Mouse (Mus musculus): Measurements from ENCODE around the gene Skap2. TPM values are rescaled to one million over a fixed set of nuclear protein-coding genes. Genes with fewer than 3 reads are reported as not detected.

The Skap2 gene
- 22.4 TPM in 2 replicates for polyA plus RNA-seq (2015; fragmentation: Nextera tagmentation; extraction: Ambion mirVana)

DNA sequence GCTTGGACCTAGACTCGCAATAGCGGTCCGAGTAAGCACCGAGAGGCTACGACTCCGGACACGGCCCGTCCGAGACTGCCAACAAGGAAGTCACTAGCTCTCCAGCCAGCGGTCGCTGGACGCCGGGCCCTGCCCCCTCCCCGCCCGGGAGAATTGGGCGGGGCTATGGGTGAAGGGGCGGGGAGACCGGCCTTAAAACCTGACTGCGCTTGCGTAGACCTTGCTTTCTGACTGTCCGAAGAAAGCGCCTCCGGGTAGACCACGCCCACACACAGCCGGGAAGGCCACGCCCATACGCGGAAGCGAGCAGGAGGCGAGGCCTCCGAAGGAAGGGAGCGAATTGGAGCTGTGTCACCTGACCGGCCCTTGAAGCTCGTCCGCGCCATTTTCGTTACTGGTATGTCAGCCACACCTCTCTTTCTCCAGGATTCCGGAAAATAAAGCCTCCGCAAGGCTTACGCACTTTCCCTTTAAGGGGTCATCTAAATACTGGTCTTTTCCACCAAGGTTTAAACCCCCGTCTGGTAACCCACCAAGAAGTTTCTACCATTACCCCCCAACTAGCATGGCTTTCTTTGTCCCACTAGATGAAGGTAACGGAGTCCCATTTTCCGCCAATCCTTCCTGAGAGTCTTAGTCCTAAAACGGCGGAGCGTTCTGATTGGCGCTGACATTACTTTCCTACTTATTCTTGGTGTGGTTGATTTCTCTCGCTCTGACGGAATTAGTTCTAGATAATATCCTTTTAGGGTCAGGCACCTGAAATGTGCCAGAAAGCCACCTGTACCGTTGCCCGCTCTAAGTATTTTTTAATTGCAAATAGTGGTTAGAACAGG lies at the start of gene Skap2:
Skap2 (minus strand) TSS at position 141 of the 836 bp plus-strand sequence.
- DNase-seq, result peak; percentile 99
- peak within 1 kb of the TSS; percentile 71 for H3K9ac ChIP-seq
- H3K27me3 ChIP-seq, result peaks cover 14% of the 10 kb centered on the region
- H3K4me3 ChIP-seq (replicated peaks), result peak within 1 kb of the TSS; percentile 73
- H3K36me3 ChIP-seq, result no peaks in the 10 kb centered on the region
- peak within 1 kb of the TSS; percentile 87 for H3K4me2 ChIP-seq
- 1% methylated on average over 51 of the region's 51 CpGs for WGBS (ENCODE audit: insufficient replicate concordance)
- ATAC-seq (ENCODE audit: low read depth), result peak; percentile 96
- H3K4me1 ChIP-seq (replicated peaks), result peaks cover 12% of the 10 kb centered on the region
- peak within 1 kb of the TSS; percentile 47 for H3K27ac ChIP-seq
- H3K9me3 ChIP-seq (replicated peaks), result no peaks in the 10 kb centered on the region

DNA sequence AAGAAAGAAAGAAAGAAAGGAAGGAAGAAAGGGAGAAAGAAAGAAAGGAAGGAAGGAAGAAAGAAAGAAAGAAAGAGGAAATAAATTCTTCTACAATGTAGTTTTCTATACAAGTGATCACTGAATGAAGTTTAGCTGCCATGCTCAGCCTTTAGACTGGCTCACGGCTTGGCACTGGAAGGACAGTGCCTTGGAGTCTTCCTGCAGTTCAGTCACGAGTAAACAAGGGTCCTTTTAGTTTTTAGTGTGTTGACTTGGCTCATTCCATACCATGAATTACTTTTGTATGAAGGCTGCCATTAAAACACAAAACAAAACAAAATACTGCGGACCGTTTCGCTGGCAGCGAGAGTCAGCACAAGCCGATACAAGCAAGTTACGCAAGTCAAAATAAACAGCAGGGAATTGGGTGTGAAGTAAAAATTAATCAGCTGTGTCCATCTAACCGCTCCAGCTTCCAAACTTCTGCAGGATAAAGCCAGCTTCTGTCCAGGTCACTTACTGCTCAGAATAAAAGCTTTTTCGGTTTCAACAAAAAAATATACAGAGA lies 46.6 kb upstream of the Skap2 start:
- Histone ChIP-seq H3K4me1 (replicated peaks) (no peaks in the 10 kb centered on the region), H3K36me3 (no peaks in the 10 kb centered on the region), H3K27me3 (peaks cover 6% of the 10 kb centered on the region; the same call in 1 of the 2 replicates), H3K9me3 (replicated peaks) (no peaks in the 10 kb centered on the region), H3K4me2 (no peak overlapping the region), H3K9ac (no peak overlapping the region), H3K27ac (no peak overlapping the region), H3K4me3 (replicated peaks) (no peak overlapping the region)
- DNase-seq (no peak), ATAC-seq (ENCODE audit: low read depth) (no peak)
- 71% methylated on average over 10 of the region's 10 CpGs for WGBS (ENCODE audit: insufficient replicate concordance)

DNA sequence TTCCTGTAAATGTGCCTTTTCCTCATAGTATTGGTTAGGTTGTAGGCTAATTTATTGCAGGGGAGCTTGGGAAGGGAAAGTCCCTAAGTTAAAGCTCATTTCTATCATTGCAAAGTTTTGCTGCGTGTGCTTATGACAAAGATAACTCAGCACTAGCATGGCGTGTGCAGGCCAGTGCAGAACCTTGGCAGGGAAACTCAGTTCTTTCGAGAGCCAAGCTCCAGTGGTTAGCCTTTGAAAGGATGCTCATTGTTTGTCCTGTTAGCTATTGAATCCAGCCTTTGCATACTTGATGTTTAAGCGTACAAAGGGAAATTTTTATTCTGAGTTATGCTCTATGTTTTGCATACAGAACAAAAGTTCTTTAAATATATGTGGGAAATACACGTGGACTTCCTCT lies 45.8 kb upstream of the Skap2 start:
- Histone ChIP-seq H3K36me3 (no peaks in the 10 kb centered on the region), H3K4me3 (replicated peaks) (no peak overlapping the region), H3K27ac (no peak overlapping the region), H3K27me3 (peaks cover 6% of the 10 kb centered on the region; the same call in 1 of the 2 replicates), H3K9ac (no peak overlapping the region), H3K9me3 (replicated peaks) (no peaks in the 10 kb centered on the region), H3K4me1 (replicated peaks) (no peaks in the 10 kb centered on the region), H3K4me2 (no peak overlapping the region)
- 52% methylated on average over 5 of the region's 5 CpGs for WGBS (ENCODE audit: insufficient replicate concordance)
- ATAC-seq (ENCODE audit: low read depth), result no peak
- no peak for DNase-seq

GRCm38 (mm10) chr6:52053567-52054561 lies 41.5 kb upstream of the Skap2 start:
- Histone ChIP-seq H3K9me3 (replicated peaks) (no peaks in the 10 kb centered on the region), H3K4me2 (no peak overlapping the region), H3K36me3 (no peaks in the 10 kb centered on the region), H3K4me1 (replicated peaks) (no peaks in the 10 kb centered on the region), H3K27me3 (peaks cover 6% of the 10 kb centered on the region; the same call in 1 of the 2 replicates), H3K4me3 (replicated peaks) (no peak overlapping the region), H3K9ac (no peak overlapping the region), H3K27ac (no peak overlapping the region)
- 70% methylated on average over 15 of the region's 15 CpGs for WGBS (ENCODE audit: insufficient replicate concordance)
- no peak for DNase-seq
- no peak for ATAC-seq (ENCODE audit: low read depth)

DNA sequence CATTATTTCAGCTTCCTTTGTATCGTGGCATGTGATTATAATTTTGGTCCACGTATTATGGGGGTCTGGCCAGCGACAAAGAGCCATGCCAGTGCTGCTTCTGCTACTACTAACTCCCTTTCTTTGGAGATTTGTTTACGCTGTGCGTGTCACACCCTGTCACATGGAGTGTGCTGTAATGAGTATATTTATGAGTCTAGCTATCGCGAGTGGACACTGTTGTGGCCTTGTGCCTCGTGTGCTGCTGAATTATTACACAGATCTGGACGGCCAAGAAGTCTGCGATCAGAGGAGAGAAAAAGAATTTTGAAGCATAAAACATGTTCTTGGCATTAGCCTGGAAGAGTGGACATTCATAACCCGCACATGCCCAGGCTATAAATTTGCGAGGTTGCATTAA lies 37.7 kb upstream of the Skap2 start:
- H3K4me2 ChIP-seq, result no peak overlapping the region
- no peaks in the 10 kb centered on the region for H3K9me3 ChIP-seq (replicated peaks)
- no peaks in the 10 kb centered on the region for H3K4me1 ChIP-seq (replicated peaks)
- no peak for ATAC-seq (ENCODE audit: low read depth)
- H3K4me3 ChIP-seq (replicated peaks), result no peak overlapping the region
- no peak for DNase-seq
- no peak overlapping the region for H3K9ac ChIP-seq
- no peak overlapping the region for H3K27ac ChIP-seq
- 70% methylated on average over 12 of the region's 12 CpGs for WGBS (ENCODE audit: insufficient replicate concordance)
- no peaks in the 10 kb centered on the region for H3K27me3 ChIP-seq
- no peaks in the 10 kb centered on the region for H3K36me3 ChIP-seq

DNA sequence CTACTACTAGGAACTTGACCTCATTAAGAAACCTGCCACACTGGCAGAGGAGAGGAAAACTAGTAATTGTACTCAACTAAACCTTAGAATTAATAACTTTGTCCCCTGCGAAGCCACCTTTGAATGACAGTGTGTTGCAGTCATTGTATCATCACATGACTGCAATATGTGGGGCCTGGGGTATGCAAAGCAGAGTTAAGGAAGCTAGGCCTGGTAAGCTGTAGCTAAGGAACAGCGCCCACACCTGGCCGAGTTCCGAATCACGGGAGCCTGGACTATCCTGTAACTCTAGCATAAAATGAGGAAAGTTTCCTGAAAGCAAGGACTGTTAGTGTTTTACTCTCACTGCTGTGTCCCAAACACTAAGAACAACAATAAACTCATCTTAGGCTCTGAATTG lies 33.2 kb upstream of the Skap2 start:
- H3K9ac ChIP-seq, result no peak overlapping the region
- no peaks in the 10 kb centered on the region for H3K4me1 ChIP-seq (replicated peaks)
- DNase-seq (no peak), ATAC-seq (ENCODE audit: low read depth) (no peak)
- no peaks in the 10 kb centered on the region for H3K9me3 ChIP-seq (replicated peaks)
- H3K27me3 ChIP-seq, result no peaks in the 10 kb centered on the region
- H3K27ac ChIP-seq, result no peak overlapping the region
- no peak overlapping the region for H3K4me3 ChIP-seq (replicated peaks)
- no peaks in the 10 kb centered on the region for H3K36me3 ChIP-seq
- 45% methylated on average over 5 of the region's 5 CpGs for WGBS (ENCODE audit: insufficient replicate concordance)
- H3K4me2 ChIP-seq, result no peak overlapping the region

DNA sequence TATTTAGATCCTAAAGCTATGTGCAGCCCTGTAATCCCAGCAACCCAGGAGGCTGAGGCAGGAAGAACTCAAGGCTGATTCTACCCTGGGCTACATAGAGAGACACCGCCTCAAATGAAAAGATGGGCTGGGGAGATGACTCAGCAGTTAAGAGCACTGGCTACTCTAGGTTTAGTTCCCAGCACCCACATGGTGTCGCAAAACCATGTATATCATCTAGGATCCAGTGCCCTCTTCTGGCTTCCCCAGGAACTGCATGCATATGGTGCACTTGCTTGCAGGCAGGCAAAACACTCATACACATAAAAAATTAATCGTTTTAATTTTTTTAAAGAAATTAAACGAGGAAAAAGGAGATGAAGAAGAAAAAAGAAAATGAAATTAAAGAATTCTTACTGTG lies 23.7 kb upstream of the Skap2 start:
- Histone ChIP-seq H3K4me1 (replicated peaks) (no peaks in the 10 kb centered on the region), H3K27ac (no peak overlapping the region), H3K9ac (no peak overlapping the region), H3K4me3 (replicated peaks) (no peak overlapping the region), H3K27me3 (no peaks in the 10 kb centered on the region), H3K4me2 (no peak overlapping the region), H3K36me3 (no peaks in the 10 kb centered on the region), H3K9me3 (replicated peaks) (no peaks in the 10 kb centered on the region)
- no peak for ATAC-seq (ENCODE audit: low read depth)
- WGBS (ENCODE audit: insufficient replicate concordance), result 73% methylated on average over 4 of the region's 4 CpGs
- no peak for DNase-seq

DNA sequence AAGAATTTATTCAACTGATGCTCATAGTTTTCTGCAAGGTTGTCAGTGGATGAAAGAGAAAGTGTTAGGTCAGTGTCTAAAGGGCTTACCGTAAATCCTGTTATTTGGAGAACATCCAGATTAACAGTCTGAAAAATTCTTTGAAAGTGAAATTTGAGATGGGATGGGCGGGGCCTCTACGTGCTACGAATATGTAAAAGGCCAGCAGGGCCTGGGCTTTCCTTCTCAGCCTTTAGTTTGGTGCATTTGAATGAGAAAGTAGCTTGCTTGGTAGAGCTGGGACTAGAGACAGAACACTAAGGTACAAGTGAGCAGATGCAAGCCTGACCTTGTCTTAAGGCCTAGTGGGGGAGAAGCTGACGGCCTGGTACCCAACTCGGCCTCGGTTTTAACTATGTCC lies 18.8 kb upstream of the Skap2 start:
- Histone ChIP-seq H3K4me2 (no peak overlapping the region), H3K36me3 (no peaks in the 10 kb centered on the region), H3K9me3 (replicated peaks) (no peaks in the 10 kb centered on the region), H3K4me1 (replicated peaks) (no peaks in the 10 kb centered on the region), H3K4me3 (replicated peaks) (no peak overlapping the region), H3K27ac (no peak overlapping the region), H3K9ac (no peak overlapping the region), H3K27me3 (no peaks in the 10 kb centered on the region)
- ATAC-seq (ENCODE audit: low read depth), result no peak
- no peak for DNase-seq
- WGBS (ENCODE audit: insufficient replicate concordance), result 65% methylated on average over 7 of the region's 7 CpGs

DNA sequence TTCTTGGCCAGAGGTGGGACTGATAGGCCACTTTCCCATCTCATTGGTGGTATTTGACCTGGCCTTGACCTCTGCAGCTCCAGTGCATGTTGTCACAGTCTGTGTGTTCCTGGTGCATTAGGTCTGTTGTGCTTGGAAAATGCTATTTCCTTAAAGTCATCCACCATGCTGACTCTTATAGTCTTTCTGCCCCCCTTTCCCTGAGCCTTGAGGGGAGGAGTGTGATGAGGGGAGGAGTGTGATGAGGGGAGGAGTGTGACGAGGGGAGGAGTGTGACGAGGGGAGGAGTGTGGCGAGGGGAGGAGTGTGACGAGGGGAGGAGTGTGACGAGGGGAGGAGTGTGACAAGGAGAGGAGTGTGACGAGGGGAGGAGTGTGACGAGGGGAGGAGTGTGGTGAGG lies 15.8 kb upstream of the Skap2 start:
- H3K27ac ChIP-seq, result no peak overlapping the region
- DNase-seq, result no peak
- no peaks in the 10 kb centered on the region for H3K27me3 ChIP-seq
- WGBS (ENCODE audit: insufficient replicate concordance), result 61% methylated on average over 7 of the region's 7 CpGs
- H3K4me3 ChIP-seq (replicated peaks), result no peak overlapping the region
- H3K9ac ChIP-seq, result no peak overlapping the region
- H3K4me1 ChIP-seq (replicated peaks), result peaks cover 3% of the 10 kb centered on the region; the same call in 1 of the 2 replicates
- H3K9me3 ChIP-seq (replicated peaks), result no peaks in the 10 kb centered on the region
- H3K36me3 ChIP-seq, result no peaks in the 10 kb centered on the region
- no peak overlapping the region for H3K4me2 ChIP-seq
- ATAC-seq (ENCODE audit: low read depth), result no peak

GRCm38 (mm10) chr6:52027181-52027580 lies 14.8 kb upstream of the Skap2 start:
- no peak overlapping the region for H3K4me2 ChIP-seq
- H3K36me3 ChIP-seq, result no peaks in the 10 kb centered on the region
- H3K4me1 ChIP-seq (replicated peaks), result peaks cover 3% of the 10 kb centered on the region; the same call in 1 of the 2 replicates
- no peak overlapping the region for H3K9ac ChIP-seq
- H3K27me3 ChIP-seq, result no peaks in the 10 kb centered on the region
- H3K4me3 ChIP-seq (replicated peaks), result no peak overlapping the region
- ATAC-seq (ENCODE audit: low read depth) (no peak), DNase-seq (no peak)
- no peak overlapping the region for H3K27ac ChIP-seq
- 66% methylated on average over 4 of the region's 4 CpGs for WGBS (ENCODE audit: insufficient replicate concordance)
- H3K9me3 ChIP-seq (replicated peaks), result no peaks in the 10 kb centered on the region

GRCm38 (mm10) chr6:52026281-52026680 lies 13.9 kb upstream of the Skap2 start:
- Histone ChIP-seq H3K4me1 (replicated peaks) (peaks cover 3% of the 10 kb centered on the region; the same call in 1 of the 2 replicates), H3K4me2 (no peak overlapping the region), H3K27ac (no peak overlapping the region), H3K27me3 (no peaks in the 10 kb centered on the region), H3K36me3 (no peaks in the 10 kb centered on the region), H3K9ac (no peak overlapping the region), H3K4me3 (replicated peaks) (no peak overlapping the region), H3K9me3 (replicated peaks) (no peaks in the 10 kb centered on the region)
- ATAC-seq (ENCODE audit: low read depth), result no peak
- DNase-seq, result no peak
- 75% methylated on average over 11 of the region's 11 CpGs for WGBS (ENCODE audit: insufficient replicate concordance)
